13 mouse cellular contexts compared by ENCODE assay signal in the genomic region with DNA sequence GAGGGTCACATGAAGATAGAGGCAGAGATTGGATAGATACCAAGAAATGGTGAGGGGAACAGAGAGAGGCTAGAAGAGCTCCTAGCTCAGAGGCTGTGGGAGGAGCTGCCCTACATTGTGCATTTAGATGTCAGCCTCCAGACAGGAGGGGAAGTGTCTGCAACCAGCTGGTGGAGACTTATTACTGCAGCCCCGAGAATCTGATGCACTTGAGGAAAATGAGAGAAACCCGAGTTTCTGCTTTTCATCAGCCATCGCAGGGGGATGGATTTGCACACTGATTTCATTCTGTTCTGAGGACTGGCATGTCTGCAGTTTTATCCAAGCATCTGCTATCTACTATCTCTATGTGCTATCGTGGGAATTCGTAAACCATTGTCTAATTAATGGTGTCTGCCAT. TPM values are rescaled to one million over a fixed set of nuclear protein-coding genes. Genes with fewer than 3 reads are reported as not detected.
DNase-seq lines count a peak whose midpoint lies in the region; ATAC-seq lines count a peak whose summit lies in the region.
"Had no signal": no experiment of that assay in that cellular context is flagged by ENCODE, and none has a peak within 500 bp of the region (broad histone marks: within the 10 kb centered on the region; RNA-seq: fewer than 3 reads in every experiment).

No protein-coding gene starts in this region.

- no peaks in the 10 kb centered on the region for H3K27me3 ChIP-seq in hindbrain, embryonic 15.5 days
- H3K27me3 ChIP-seq in hindbrain, embryonic 14.5 days (ENCODE audit: control insufficient read depth, insufficient read depth, low read length) = no peaks in the 10 kb centered on the region
- H3K27me3 ChIP-seq in neural tube, embryonic 15.5 days (replicated peaks) = no peaks in the 10 kb centered on the region
- H3K27me3 ChIP-seq in intestine, embryonic 14.5 days (replicated peaks; ENCODE audit: control insufficient read depth, insufficient read depth, low read length) = no peaks in the 10 kb centered on the region
- no peaks in the 10 kb centered on the region for H3K27me3 ChIP-seq in stomach, embryonic 15.5 days (replicated peaks)
- H3K27me3 ChIP-seq: midbrain, embryonic 13.5 days had no signal

- ATAC-seq in hindbrain, embryonic 15.5 days (ENCODE audit: low FRiP score, low read depth) = peak; percentile 61; the same call in 1 of the 2 replicates
- ATAC-seq in hindbrain, embryonic 14.5 days (ENCODE audit: low FRiP score) = no peak
- no peak; the same call in 1 of the 2 replicates for ATAC-seq in neural tube, embryonic 15.5 days (ENCODE audit: low FRiP score)
- ATAC-seq in intestine, embryonic 14.5 days (replicated peaks; ENCODE audit: low FRiP score, low TSS enrichment, low read depth) = peak; percentile 69
- peak; percentile 66; the same call in 1 of the 2 replicates for ATAC-seq in stomach, embryonic 15.5 days (ENCODE audit: insufficient read depth, low FRiP score, low read depth)
- ATAC-seq in megakaryocyte, adult 5-6 weeks (ENCODE audit: poor library complexity, severe bottlenecking) = no peak
- ATAC-seq: midbrain, embryonic 13.5 days had no signal

- H3K4me1 ChIP-seq in hindbrain, embryonic 15.5 days (replicated peaks) = 0 out of 2 replicates have a peak, but pooled peaks cover 6% of the 10 kb centered on the region
- 0 out of 2 replicates have a peak, but pooled peaks cover 7% of the 10 kb centered on the region for H3K4me1 ChIP-seq in hindbrain, embryonic 14.5 days (replicated peaks; ENCODE audit: control insufficient read depth, insufficient read depth, low read length)
- peaks cover 4% of the 10 kb centered on the region for H3K4me1 ChIP-seq in neural tube, embryonic 15.5 days
- H3K4me1 ChIP-seq in intestine, embryonic 14.5 days (replicated peaks; ENCODE audit: control insufficient read depth, insufficient read depth, low read length) = no peaks in the 10 kb centered on the region; the same call in 1 of the 2 replicates
- H3K4me1 ChIP-seq in stomach, embryonic 15.5 days = no peaks in the 10 kb centered on the region

- H3K27ac ChIP-seq in hindbrain, embryonic 15.5 days (replicated peaks) = 0 out of 2 replicates have a peak overlapping the region, but pooled peaks have one; percentile 26
- H3K27ac ChIP-seq in hindbrain, embryonic 14.5 days = no peak overlapping the region
- 0 out of 2 replicates have a peak overlapping the region, but pooled peaks have one; percentile 23 for H3K27ac ChIP-seq in neural tube, embryonic 15.5 days (replicated peaks)
- H3K27ac ChIP-seq in intestine, embryonic 14.5 days (ENCODE audit: low read depth) = peak overlapping the region; percentile 72
- H3K27ac ChIP-seq in stomach, embryonic 15.5 days = peak overlapping the region; percentile 57
- H3K27ac ChIP-seq: liver, embryonic 14.5 days; midbrain, embryonic 13.5 days had no signal

- H3K9me3 ChIP-seq in hindbrain, embryonic 15.5 days = no peaks in the 10 kb centered on the region
- H3K9me3 ChIP-seq in hindbrain, embryonic 14.5 days (ENCODE audit: control insufficient read depth, low read length) = no peaks in the 10 kb centered on the region
- H3K9me3 ChIP-seq in neural tube, embryonic 15.5 days (replicated peaks) = no peaks in the 10 kb centered on the region
- H3K9me3 ChIP-seq in intestine, embryonic 14.5 days (ENCODE audit: control insufficient read depth, low read length) = no peaks in the 10 kb centered on the region
- no peaks in the 10 kb centered on the region for H3K9me3 ChIP-seq in stomach, embryonic 15.5 days
- H3K9me3 ChIP-seq: midbrain, embryonic 13.5 days had no signal

- no peaks in the 10 kb centered on the region for H3K36me3 ChIP-seq in hindbrain, embryonic 15.5 days
- no peaks in the 10 kb centered on the region for H3K36me3 ChIP-seq in hindbrain, embryonic 14.5 days (replicated peaks; ENCODE audit: control insufficient read depth, insufficient read depth)
- H3K36me3 ChIP-seq in neural tube, embryonic 15.5 days = no peaks in the 10 kb centered on the region
- no peaks in the 10 kb centered on the region for H3K36me3 ChIP-seq in intestine, embryonic 14.5 days (ENCODE audit: control insufficient read depth, insufficient read depth, low read length)
- H3K36me3 ChIP-seq in stomach, embryonic 15.5 days = no peaks in the 10 kb centered on the region
- H3K36me3 ChIP-seq: midbrain, embryonic 13.5 days had no signal

- no peak overlapping the region for H3K9ac ChIP-seq in hindbrain, embryonic 15.5 days
- H3K9ac ChIP-seq in hindbrain, embryonic 14.5 days = no peak overlapping the region
- no peak overlapping the region for H3K9ac ChIP-seq in neural tube, embryonic 15.5 days (replicated peaks)
- no peak overlapping the region for H3K9ac ChIP-seq in intestine, embryonic 14.5 days (ENCODE audit: low read length)
- H3K9ac ChIP-seq in stomach, embryonic 15.5 days = no peak overlapping the region
- H3K9ac ChIP-seq: liver, embryonic 14.5 days; midbrain, embryonic 13.5 days had no signal

- DNase-seq in hindbrain, embryonic 14.5 days (ENCODE audit: low spot score) = no peak
- no peak for DNase-seq in neural tube, embryonic 10.5 days (ENCODE audit: extremely low spot score, low spot score)
- DNase-seq in intestine, embryonic 14.5 days (ENCODE audit: low spot score) = peak; percentile 59
- DNase-seq in cerebellum, postnatal 25 days = no peak
- DNase-seq: cerebellum, postnatal 10 days had no signal

- no peak overlapping the region for H3K4me2 ChIP-seq in hindbrain, embryonic 15.5 days
- no peak overlapping the region for H3K4me2 ChIP-seq in hindbrain, embryonic 14.5 days (replicated peaks)
- no peak overlapping the region for H3K4me2 ChIP-seq in neural tube, embryonic 15.5 days
- no peak overlapping the region; the same call in 1 of the 2 replicates for H3K4me2 ChIP-seq in intestine, embryonic 14.5 days (ENCODE audit: low read length)
- no peak overlapping the region for H3K4me2 ChIP-seq in stomach, embryonic 15.5 days
- H3K4me2 ChIP-seq: heart, embryonic 11.5 days; midbrain, embryonic 13.5 days had no signal

- 64% methylated on average over 5 of the region's 5 CpGs for WGBS in hindbrain, embryonic 15.5 days
- 61% methylated on average over 5 of the region's 5 CpGs for WGBS in hindbrain, embryonic 14.5 days
- 70% methylated on average over 5 of the region's 5 CpGs for whole genome bisulfite sequencing in neural tube, embryonic 15.5 days
- WGBS in intestine, embryonic 14.5 days = 13% methylated on average over 5 of the region's 5 CpGs
- 35% methylated on average over 5 of the region's 5 CpGs for WGBS in stomach, embryonic 15.5 days

- H3K4me3 ChIP-seq in hindbrain, embryonic 15.5 days = no peak overlapping the region
- no peak overlapping the region for H3K4me3 ChIP-seq in hindbrain, embryonic 14.5 days (replicated peaks; ENCODE audit: low read length)
- H3K4me3 ChIP-seq in neural tube, embryonic 15.5 days (replicated peaks) = no peak overlapping the region
- no peak overlapping the region for H3K4me3 ChIP-seq in intestine, embryonic 14.5 days (ENCODE audit: low read depth, low read length)
- H3K4me3 ChIP-seq in stomach, embryonic 15.5 days (replicated peaks) = no peak overlapping the region
- H3K4me3 ChIP-seq: midbrain, embryonic 13.5 days had no signal

RNA-seq across cellular contexts. Expression of gene Plg, which starts 53.3 kb away (rescaled TPM):
- polyA plus RNA-seq in hindbrain, embryonic 15.5 days (2015; fragmentation: Nextera tagmentation; extraction: Ambion mirVana) = 0.12 TPM in 1 of 2 replicates, not detected in the other
- polyA plus RNA-seq in hindbrain, embryonic 14.5 days (2014; fragmentation: Nextera tagmentation; extraction: Ambion mirVana) = 0.20 TPM in 1 of 2 replicates, not detected in the other
- 0.10 and 0.49 TPM in 2 replicates for polyA plus RNA-seq in neural tube, embryonic 15.5 days (2015; fragmentation: Nextera tagmentation; extraction: Ambion mirVana)
- 0.82 and 0.88 TPM in 2 replicates for polyA plus RNA-seq in intestine, embryonic 14.5 days (2014; fragmentation: Nextera tagmentation; extraction: Ambion mirVana)
- 7.3 and 16.8 TPM in 2 replicates for polyA plus RNA-seq in stomach, embryonic 15.5 days (2015; fragmentation: Nextera tagmentation; extraction: Ambion mirVana)
- 0.32 TPM in 1 of 2 replicates, not detected in the other for total RNA-seq in megakaryocyte, adult 5-6 weeks (2015)
- total RNA-seq in megakaryocyte, adult 5-6 weeks (2017) = 0.08 and 1.0 TPM in 2 replicates
- total RNA-seq: neutrophil, adult 5-6 weeks had no signal

Comparison
In these comparisons a context has a peak if more than half of its experiments do, and no peak if none do; other contexts are left out.
1. ATAC-seq: peak in hindbrain, embryonic 15.5 days (single experiment), intestine, embryonic 14.5 days (single experiment) and stomach, embryonic 15.5 days (single experiment); none in hindbrain, embryonic 14.5 days (single experiment), neural tube, embryonic 15.5 days (single experiment) and megakaryocyte, adult 5-6 weeks (single experiment).